Mouse (Mus musculus) kidney, embryonic 16.5 days (tissue): Measurements from ENCODE around the gene Eid3. TPM values are rescaled to one million over a fixed set of nuclear protein-coding genes. Genes with fewer than 3 reads are reported as not detected.

Source experiments
- ATAC-seq: fragments of 200-750 bp; cut with Nextera tagmentation; 2 replicates; pipeline ENCODE4 v1.8.0; 2017; ENCODE audit warnings: moderate TSS enrichment; ENCODE audit not compliant: low FRiP score, low TSS enrichment
- H3K27ac ChIP-seq: fragments of 300-500 bp; sonication (generic); 2 replicates; pipeline ENCODE4 v1.5.1; 2014; ENCODE audit warnings: low read length
- H3K27me3 ChIP-seq: fragments of 300-500 bp; sonication (generic); 2 replicates; pipeline ENCODE4 v1.6.1; 2014; ENCODE audit warnings: low read length, control low read depth, mixed read lengths; ENCODE audit not compliant: insufficient read depth
- H3K36me3 ChIP-seq: fragments of 300-500 bp; sonication (generic); 2 replicates; pipeline ENCODE4 v1.6.1; 2014; ENCODE audit warnings: low read length, control low read depth, mixed read lengths; ENCODE audit not compliant: insufficient read depth
- H3K4me1 ChIP-seq: fragments of 300-500 bp; sonication (generic); 2 replicates; pipeline ENCODE4 v1.6.1; 2014; ENCODE audit warnings: low read length, control low read depth, mixed read lengths; ENCODE audit not compliant: insufficient read depth
- H3K4me2 ChIP-seq: fragments of 300-500 bp; sonication (generic); replicated peaks from 2 replicates; pipeline ENCODE4 v1.6.1; 2014; ENCODE audit warnings: low read depth, low read length
- H3K4me3 ChIP-seq: fragments of 300-500 bp; sonication (generic); 2 replicates; pipeline ENCODE4 v1.5.1; 2014; ENCODE audit warnings: mild to moderate bottlenecking, low read length
- H3K9ac ChIP-seq: fragments of 300-500 bp; sonication (generic); replicated peaks from 2 replicates; pipeline ENCODE4 v1.6.1; 2014; ENCODE audit warnings: low read length
- H3K9me3 ChIP-seq: fragments of 300-500 bp; sonication (generic); 2 replicates; pipeline ENCODE4 v1.6.1; 2016; ENCODE audit warnings: low read length, control low read depth
- WGBS: fragments of 180-500 bp; shearing (Covaris S2); extraction: QIAGEN DNeasy Blood & Tissue Kit; methylation state at CpG from one replicate; pipeline ENCODE4 v1.1.7; 2014; 5-methylcytosine and 5-hydroxymethylcytosine counted together
- polyA plus RNA-seq: library from polyadenylated mRNA; unstranded; fragments of >200 nt; fragmentation: Nextera tagmentation; extraction: Ambion mirVana; gene quantifications from 2 replicates; pipeline ENCODE4 v1.2.1, GENCODE M21; 2015

Eid3 gene
- 0.16 and 0.40 TPM in 2 replicates for polyA plus RNA-seq

GRCm38 (mm10) chr10:82866356-82866755 is at the start of gene Eid3:
Gene Eid3, plus strand, starts transcription at chr10:82866626.
- H3K27me3 ChIP-seq: no peaks in the 10 kb centered on the region
- no peak within 1 kb of the TSS for H3K9ac ChIP-seq
- peaks cover 39% of the 10 kb centered on the region for H3K4me1 ChIP-seq
- no peak within 1 kb of the TSS for H3K27ac ChIP-seq
- H3K36me3 ChIP-seq: peaks cover 28% of the 10 kb centered on the region
- WGBS: 61% methylated on average over 9 of the region's 9 CpGs
- H3K4me3 ChIP-seq: no peak within 1 kb of the TSS
- H3K9me3 ChIP-seq: no peaks in the 10 kb centered on the region
- H3K4me2 ChIP-seq: no peak within 1 kb of the TSS
- peak; percentile 69; the same call in 1 of the 2 replicates for ATAC-seq

DNA sequence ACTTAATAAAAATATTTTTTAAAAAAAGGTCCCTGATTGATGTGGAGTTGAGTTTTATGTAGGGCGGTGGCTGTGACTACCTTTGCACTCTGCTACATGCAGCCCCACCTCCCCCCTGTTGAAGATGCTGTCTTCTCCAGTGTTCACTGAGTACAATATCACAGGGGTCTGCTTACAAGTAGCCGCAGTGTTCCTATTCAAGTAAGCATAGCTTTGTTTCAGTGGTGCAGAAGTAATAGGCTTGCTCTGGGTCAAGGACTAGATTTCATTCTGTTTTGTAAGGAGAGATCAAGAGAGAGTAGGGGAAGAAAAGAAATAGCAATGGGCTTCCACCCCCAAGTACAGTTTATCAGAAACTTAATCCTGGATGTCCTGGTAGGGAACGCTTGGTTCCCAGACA is 48.9 kb upstream of the Eid3 start:
- H3K4me1 ChIP-seq: peaks cover 18% of the 10 kb centered on the region
- H3K4me2 ChIP-seq: no peak overlapping the region
- 91% methylated on average over 3 of the region's 3 CpGs for WGBS
- no peak overlapping the region for H3K27ac ChIP-seq
- no peaks in the 10 kb centered on the region for H3K27me3 ChIP-seq
- no peaks in the 10 kb centered on the region for H3K36me3 ChIP-seq
- H3K4me3 ChIP-seq: no peak overlapping the region
- no peaks in the 10 kb centered on the region for H3K9me3 ChIP-seq
- no peak for ATAC-seq
- H3K9ac ChIP-seq: no peak overlapping the region

DNA sequence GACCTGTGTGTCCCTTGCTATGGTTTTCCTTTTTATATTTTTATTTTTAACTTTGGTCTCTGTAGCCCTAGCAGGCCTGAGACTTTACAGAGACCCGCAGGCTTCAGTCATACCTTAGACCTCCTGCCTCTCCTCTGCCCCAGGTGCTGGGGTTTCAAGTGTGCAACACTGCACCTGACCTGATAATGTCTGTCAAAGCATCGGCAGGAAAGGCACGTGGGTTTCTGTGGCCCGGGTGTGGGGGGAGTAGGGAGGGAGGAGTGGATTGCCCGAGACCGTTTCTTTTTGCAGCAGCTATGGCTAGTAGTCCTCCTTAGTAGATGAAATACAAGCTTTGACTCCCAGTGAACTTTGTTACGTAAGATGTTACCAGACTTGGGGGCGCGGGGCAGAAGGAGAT is 48.5 kb upstream of the Eid3 start:
- Histone ChIP-seq H3K36me3 (no peaks in the 10 kb centered on the region), H3K27ac (no peak overlapping the region), H3K4me2 (no peak overlapping the region), H3K4me3 (no peak overlapping the region), H3K9ac (no peak overlapping the region), H3K4me1 (peaks cover 18% of the 10 kb centered on the region), H3K9me3 (no peaks in the 10 kb centered on the region), H3K27me3 (no peaks in the 10 kb centered on the region)
- no peak for ATAC-seq
- 36% methylated on average over 9 of the region's 9 CpGs for WGBS

- Histone ChIP-seq H3K4me1 (peaks cover 15% of the 10 kb centered on the region), H3K27me3 (no peaks in the 10 kb centered on the region), H3K9me3 (no peaks in the 10 kb centered on the region), H3K4me3 (no peak overlapping the region), H3K36me3 (no peaks in the 10 kb centered on the region), H3K9ac (no peak overlapping the region), H3K4me2 (no peak overlapping the region), H3K27ac (no peak overlapping the region)
- WGBS: 85% methylated on average over 6 of the region's 6 CpGs
- no peak for ATAC-seq
Measured at GRCm38 (mm10) chr10:82818661-82819060, 47.8 kb upstream of the Eid3 start.

DNA sequence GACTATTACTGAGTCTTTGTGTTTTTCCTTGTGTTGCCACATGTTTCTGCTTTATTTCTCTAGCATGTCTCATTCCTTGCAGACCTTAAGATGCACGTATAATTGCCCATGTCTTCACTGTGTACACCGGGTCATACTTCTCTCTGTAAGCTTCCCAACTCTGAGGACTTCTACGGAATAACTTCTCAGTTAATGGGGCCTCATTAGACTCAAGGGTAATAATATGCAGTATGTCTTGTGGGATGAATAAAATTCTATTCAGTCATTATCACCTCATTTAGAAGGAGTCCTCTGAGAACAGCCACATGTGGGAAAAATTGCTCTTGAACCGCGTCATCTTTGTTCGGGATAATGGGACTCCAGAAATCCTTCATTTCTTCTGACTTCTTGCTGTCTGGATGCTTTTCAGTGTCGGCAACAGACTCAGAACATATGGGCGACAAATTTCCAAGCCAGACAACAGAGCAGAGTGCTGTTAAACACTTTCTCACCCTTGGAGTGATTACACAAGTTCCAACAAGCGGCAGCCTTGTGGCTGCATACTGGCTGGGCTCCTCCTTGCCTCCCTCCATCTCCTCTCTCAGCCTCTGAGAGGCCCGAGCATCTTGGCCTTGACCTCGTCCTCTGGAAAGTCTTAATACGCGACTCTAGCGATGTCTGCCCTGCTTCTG is 43.2 kb upstream of the Eid3 start:
- ATAC-seq: no peak
- H3K4me1 ChIP-seq: no peaks in the 10 kb centered on the region
- H3K27me3 ChIP-seq: no peaks in the 10 kb centered on the region
- no peak overlapping the region for H3K4me2 ChIP-seq
- H3K36me3 ChIP-seq: no peaks in the 10 kb centered on the region
- no peaks in the 10 kb centered on the region for H3K9me3 ChIP-seq
- H3K9ac ChIP-seq: no peak overlapping the region
- no peak overlapping the region for H3K4me3 ChIP-seq
- no peak overlapping the region for H3K27ac ChIP-seq
- 64% methylated on average over 14 of the region's 14 CpGs for WGBS

- no peak for ATAC-seq
- Histone ChIP-seq H3K4me2 (no peak overlapping the region), H3K27ac (no peak overlapping the region), H3K9ac (no peak overlapping the region), H3K9me3 (no peaks in the 10 kb centered on the region), H3K4me3 (no peak overlapping the region), H3K4me1 (no peaks in the 10 kb centered on the region), H3K27me3 (no peaks in the 10 kb centered on the region), H3K36me3 (no peaks in the 10 kb centered on the region)
- 69% methylated on average over 5 of the region's 5 CpGs for WGBS
Measured at GRCm38 (mm10) chr10:82823779-82824177, 42.6 kb upstream of the Eid3 start.

- Histone ChIP-seq H3K36me3 (no peaks in the 10 kb centered on the region), H3K9me3 (no peaks in the 10 kb centered on the region), H3K9ac (no peak overlapping the region), H3K4me3 (no peak overlapping the region), H3K4me2 (no peak overlapping the region), H3K4me1 (no peaks in the 10 kb centered on the region), H3K27me3 (no peaks in the 10 kb centered on the region), H3K27ac (no peak overlapping the region)
- ATAC-seq: no peak
- 52% methylated on average over 10 of the region's 10 CpGs for WGBS
Measured at GRCm38 (mm10) chr10:82824541-82824940, 41.9 kb upstream of the Eid3 start.

DNA sequence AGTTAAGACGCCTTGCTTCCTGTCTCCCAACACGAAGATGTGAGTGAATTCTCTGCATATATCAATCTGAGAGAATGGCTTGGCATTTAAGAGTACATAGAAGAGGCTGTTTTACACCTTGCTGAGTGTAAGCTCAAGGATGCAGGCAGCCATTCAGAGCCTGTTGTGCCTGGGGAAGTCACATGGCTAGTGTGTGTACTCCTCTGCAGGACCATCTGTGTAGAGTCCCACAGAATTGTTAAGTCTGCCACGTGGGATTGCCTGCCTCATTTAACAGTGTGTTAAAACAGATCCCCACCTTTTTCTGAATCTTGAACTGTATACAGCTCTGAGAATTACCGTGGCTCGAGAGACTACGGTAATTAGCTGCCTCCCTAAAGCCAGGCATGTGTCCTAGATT is 39.9 kb upstream of the Eid3 start:
- H3K9ac ChIP-seq: no peak overlapping the region

DNA sequence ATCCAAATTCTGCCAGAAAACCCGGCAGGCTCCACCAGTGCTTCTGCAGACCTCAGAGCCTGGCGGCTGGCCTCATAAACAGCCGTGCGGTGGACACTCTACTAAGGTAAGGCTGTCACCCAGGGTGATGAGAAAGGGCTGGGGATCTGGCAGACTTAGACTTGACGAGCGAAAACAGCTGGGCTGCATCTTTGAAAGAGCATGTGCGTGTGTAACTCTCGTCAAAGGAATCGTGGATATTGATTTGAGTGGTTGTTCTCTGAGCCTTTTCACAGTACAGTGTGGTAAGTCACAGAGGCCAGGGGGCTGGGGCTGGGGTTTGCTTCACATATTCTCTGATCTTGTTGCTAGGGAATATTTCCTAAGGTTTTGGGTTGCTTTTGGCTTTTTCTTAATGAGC is 32.5 kb upstream of the Eid3 start, which contains the start of gene Txnrd1:
Txnrd1 (plus strand) TSS at position 26 of the 400 bp plus-strand sequence.
- H3K27ac ChIP-seq: no peak within 1 kb of the TSS
- no peaks in the 10 kb centered on the region for H3K27me3 ChIP-seq
- peaks cover 3% of the 10 kb centered on the region; the same call in 1 of the 2 replicates for H3K9me3 ChIP-seq
- H3K9ac ChIP-seq: no peak within 1 kb of the TSS
- H3K36me3 ChIP-seq: no peaks in the 10 kb centered on the region
- H3K4me1 ChIP-seq: peaks cover 8% of the 10 kb centered on the region; the same call in 1 of the 2 replicates
- ATAC-seq: no peak
- no peak within 1 kb of the TSS for H3K4me2 ChIP-seq
- 21% methylated on average over 9 of the region's 9 CpGs for WGBS
- no peak within 1 kb of the TSS for H3K4me3 ChIP-seq

More for the DNA sequence above, 39.9 kb upstream of the Eid3 start:
- no peaks in the 10 kb centered on the region for H3K4me1 ChIP-seq
- no peaks in the 10 kb centered on the region for H3K36me3 ChIP-seq
- no peaks in the 10 kb centered on the region for H3K9me3 ChIP-seq
- no peak overlapping the region for H3K4me3 ChIP-seq
- no peak overlapping the region for H3K4me2 ChIP-seq
- no peaks in the 10 kb centered on the region for H3K27me3 ChIP-seq
- ATAC-seq: no peak
- WGBS: 28% methylated on average over 6 of the region's 6 CpGs
- no peak overlapping the region for H3K27ac ChIP-seq

- Histone ChIP-seq H3K27me3 (no peaks in the 10 kb centered on the region), H3K4me3 (no peak overlapping the region), H3K9ac (no peak overlapping the region), H3K27ac (no peak overlapping the region), H3K4me2 (no peak overlapping the region), H3K36me3 (no peaks in the 10 kb centered on the region), H3K9me3 (peaks cover 3% of the 10 kb centered on the region; the same call in 1 of the 2 replicates), H3K4me1 (peaks cover 8% of the 10 kb centered on the region; the same call in 1 of the 2 replicates)
- 85% methylated on average over 3 of the region's 3 CpGs for WGBS
- ATAC-seq: no peak
Measured at GRCm38 (mm10) chr10:82835898-82836297, 30.5 kb upstream of the Eid3 start.
